In genomic region chr8:121730170-121730569, GRCm38 (mm10) we compare ENCODE assay signal across 9 mouse cellular contexts. TPM values are rescaled to one million over a fixed set of nuclear protein-coding genes. Genes with fewer than 3 reads are reported as not detected.
DNase-seq lines count a peak whose midpoint lies in the region; ATAC-seq and TF ChIP-seq lines count a peak whose summit lies in the region.
"Had no signal": no experiment of that assay in that cellular context is flagged by ENCODE, and none has a peak within 500 bp of the region (broad histone marks: within the 10 kb centered on the region; RNA-seq: fewer than 3 reads in every experiment).

No protein-coding gene starts in this region.

- TF ChIP-seq POLR2A in thymus, adult 2 months (IDR thresholded peaks at IDR 0.05; ENCODE audit: control insufficient read depth, extremely low read depth, insufficient read depth, low read length, poor library complexity) = no peak

- H3K27ac ChIP-seq in lung, embryonic 16.5 days (ENCODE audit: low read length) = no peak overlapping the region
- H3K27ac ChIP-seq in limb, embryonic 12.5 days = no peak overlapping the region
- H3K27ac ChIP-seq in thymus, adult 2 months (ENCODE audit: control insufficient read depth, insufficient read depth, low read length) = no peak overlapping the region

- peak overlapping the region; percentile 51 for H3K4me3 ChIP-seq in lung, embryonic 16.5 days (ENCODE audit: low read length)
- peak overlapping the region; percentile 53 for H3K4me3 ChIP-seq in limb, embryonic 12.5 days (replicated peaks)
- no peak overlapping the region for H3K4me3 ChIP-seq in thymus, adult 2 months (ENCODE audit: control insufficient read depth, insufficient read depth, low read length)

- H3K4me1 ChIP-seq in lung, embryonic 16.5 days (replicated peaks; ENCODE audit: control insufficient read depth, insufficient read depth, low read length) = peaks cover 3% of the 10 kb centered on the region; the same call in 1 of the 2 replicates
- peaks cover 18% of the 10 kb centered on the region for H3K4me1 ChIP-seq in limb, embryonic 12.5 days (replicated peaks)
- no peaks in the 10 kb centered on the region for H3K4me1 ChIP-seq in thymus, adult 2 months (replicated peaks; ENCODE audit: control insufficient read depth, insufficient read depth, low read length)

- under 1% methylated on average over 26 of the region's 60 CpGs for WGBS in lung, embryonic 16.5 days
- 0% methylated on average over 43 of the region's 60 CpGs for WGBS in limb, embryonic 12.5 days
- WGBS in thymus, adult 2 months = 5% methylated on average over 55 of the region's 60 CpGs

- H3K9ac ChIP-seq in lung, embryonic 16.5 days (ENCODE audit: low read length) = no peak overlapping the region
- H3K9ac ChIP-seq in limb, embryonic 12.5 days (replicated peaks) = 0 out of 2 replicates have a peak overlapping the region, but pooled peaks have one; percentile 52

- no peak for ATAC-seq in lung, embryonic 16.5 days (ENCODE audit: low read depth)
- ATAC-seq in limb, embryonic 12.5 days (ENCODE audit: insufficient number of reproducible peaks, insufficient read depth, low FRiP score, low TSS enrichment, low read depth) = no peak

- H3K27me3 ChIP-seq in lung, embryonic 16.5 days (ENCODE audit: control insufficient read depth, insufficient read depth, low read depth, low read length) = peaks cover 55% of the 10 kb centered on the region
- peaks cover 79% of the 10 kb centered on the region for H3K27me3 ChIP-seq in limb, embryonic 12.5 days
- no peaks in the 10 kb centered on the region; the same call in 1 of the 2 replicates for H3K27me3 ChIP-seq in thymus, adult 2 months (ENCODE audit: control insufficient read depth, insufficient read depth, low read length)

- DNase-seq in cerebellum, adult 11-12 months = peak; percentile 60
- DNase-seq in cerebellum, adult 9-11 months = no peak
- no peak for DNase-seq in lung, postnatal 36 days
- DNase-seq in retina, postnatal 1 day = peak; percentile 67
- DNase-seq in thymus, adult 2 months = no peak
- DNase-seq in kidney, adult 9 months = no peak

- H3K4me2 ChIP-seq in lung, embryonic 16.5 days (ENCODE audit: low read depth, low read length) = peak overlapping the region; percentile 83
- peak overlapping the region; percentile 85 for H3K4me2 ChIP-seq in limb, embryonic 12.5 days

- peaks cover 6% of the 10 kb centered on the region for H3K9me3 ChIP-seq in lung, embryonic 16.5 days (ENCODE audit: control insufficient read depth, low read length)
- H3K9me3 ChIP-seq in limb, embryonic 12.5 days = peaks cover 8% of the 10 kb centered on the region; the same call in 1 of the 2 replicates

- H3K36me3 ChIP-seq in lung, embryonic 16.5 days (ENCODE audit: control insufficient read depth, insufficient read depth, low read length) = no peaks in the 10 kb centered on the region
- no peaks in the 10 kb centered on the region for H3K36me3 ChIP-seq in limb, embryonic 12.5 days
- H3K36me3 ChIP-seq in thymus, adult 2 months (ENCODE audit: control insufficient read depth, insufficient read depth, low read length) = no peaks in the 10 kb centered on the region

- TF ChIP-seq CTCF in thymus, adult 2 months (IDR thresholded peaks at IDR 0.05; ENCODE audit: borderline replicate concordance, control insufficient read depth, extremely low read depth, insufficient read depth, low read length, poor library complexity) = no peak

RNA-seq across cellular contexts. Expression of gene Jph3, which starts 0.7 kb away (rescaled TPM):
- 0.38 and 0.50 TPM in 2 replicates for polyA plus RNA-seq in lung, embryonic 16.5 days (2015; fragmentation: Nextera tagmentation; extraction: Ambion mirVana)
- 0.86 and 1.2 TPM in 2 replicates for polyA plus RNA-seq in limb, embryonic 12.5 days (2016; fragmentation: Nextera tagmentation; extraction: Ambion mirVana)
- 0.07 TPM in 1 of 2 replicates, not detected in the other for polyA plus RNA-seq in thymus, adult 2 months (2012; rRNA removed)
- polyA plus RNA-seq: liver, adult 2 months had no signal

Comparison
In these comparisons a context has a peak if more than half of its experiments do, and no peak if none do; other contexts are left out.
1. DNase-seq: peak in cerebellum, adult 11-12 months (single experiment) and retina, postnatal 1 day (single experiment); none in cerebellum, adult 9-11 months (single experiment), lung, postnatal 36 days (single experiment), thymus, adult 2 months (single experiment) and kidney, adult 9 months (single experiment).